Mouse (Mus musculus) layer of hippocampus, postnatal 25 days (tissue): ENCODE data around the gene Zcchc2. TPM values are rescaled to one million over a fixed set of nuclear protein-coding genes. Genes with fewer than 3 reads are reported as not detected.
A peak's percentile ranks its signal among the peaks of the same experiment; 100 is the strongest.

Experiments
- DNase-seq, 2 experiments: peaks; one replicate each; pipeline ENCODE4 v3.0.0; 2022; ENCODE audit warnings: mixed read lengths in 2 of 2, low spot score in 1 of 2; ENCODE audit errors: extremely low spot score in 1 of 2
- total RNA-seq, 2 experiments: library from RNA; stranded (reverse); gene quantifications; 2 replicates each; pipeline ENCODE4 v1.2.3; 2021

Zcchc2 gene
- 10 to 100 TPM; 18.5 to 22.2 TPM for total RNA-seq

DNA sequence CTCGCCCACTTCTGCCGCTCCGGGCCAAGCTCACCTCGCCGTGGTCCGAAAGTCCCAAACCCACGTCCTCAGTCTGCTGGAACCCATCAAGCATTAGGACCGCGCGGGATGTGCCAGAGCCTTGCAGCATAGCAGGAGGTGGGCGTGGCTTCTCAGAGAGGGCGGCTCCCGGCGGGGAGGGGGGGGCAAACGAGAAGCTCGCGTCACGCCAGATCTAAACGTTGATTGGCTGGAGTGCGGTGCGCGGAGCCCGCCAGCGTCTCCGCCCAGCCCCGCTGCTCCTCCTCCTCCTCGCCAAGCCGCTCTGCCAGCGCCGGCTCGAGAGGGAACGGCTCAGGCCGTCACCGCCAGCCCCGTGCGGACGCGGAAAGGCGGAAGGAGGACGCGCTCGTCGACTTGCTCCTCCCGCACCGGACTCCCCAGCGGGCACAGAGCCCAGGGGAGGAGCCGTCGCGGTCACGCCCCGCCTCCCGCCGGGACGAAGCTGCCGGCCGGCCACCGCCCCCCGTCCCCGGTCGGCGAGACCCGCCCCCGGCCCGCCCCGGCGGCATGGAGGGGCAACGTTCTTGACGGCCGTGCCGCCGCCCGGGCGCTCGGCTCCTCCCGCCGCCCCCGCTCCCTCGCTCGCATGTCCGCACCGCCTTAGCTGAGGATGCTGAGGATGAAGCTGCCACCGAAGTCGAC is at the start of gene Zcchc2:
Gene Zcchc2, plus strand, starts transcription at position 269 of the 684 bp plus-strand sequence.
- peak; percentile 95 to 97 for DNase-seq

DNA sequence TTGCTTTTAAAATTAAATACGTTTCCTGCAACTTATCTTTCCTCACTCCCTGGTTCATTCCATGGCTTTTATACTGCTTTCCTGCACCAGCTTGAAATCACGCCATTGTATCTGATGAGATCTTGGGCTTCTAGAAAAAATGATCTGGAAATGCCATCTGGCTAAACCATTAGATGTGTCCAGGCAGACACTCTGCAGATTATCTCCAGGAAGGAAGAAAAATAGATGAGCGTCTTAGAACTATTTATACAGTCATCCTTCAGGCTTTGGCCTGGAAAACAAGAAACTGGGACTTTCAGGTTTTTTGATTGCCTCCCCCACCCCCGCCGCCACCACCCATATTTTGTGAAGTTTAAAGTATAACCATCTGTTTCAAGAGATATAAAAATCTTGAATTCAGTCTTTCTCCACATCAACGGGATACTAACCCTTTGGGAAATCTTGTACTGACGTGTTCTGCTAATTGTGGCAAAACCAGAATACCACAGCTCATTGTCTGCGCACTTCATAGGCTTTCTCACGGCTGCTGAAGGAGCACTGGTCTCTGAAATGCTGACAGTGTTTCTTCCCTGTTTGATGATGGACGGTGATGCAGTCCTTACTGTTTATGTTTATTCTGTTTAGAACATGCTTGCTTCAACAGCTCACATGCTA is 45.2 kb upstream of the Zcchc2 start:
- no peak for DNase-seq

DNA sequence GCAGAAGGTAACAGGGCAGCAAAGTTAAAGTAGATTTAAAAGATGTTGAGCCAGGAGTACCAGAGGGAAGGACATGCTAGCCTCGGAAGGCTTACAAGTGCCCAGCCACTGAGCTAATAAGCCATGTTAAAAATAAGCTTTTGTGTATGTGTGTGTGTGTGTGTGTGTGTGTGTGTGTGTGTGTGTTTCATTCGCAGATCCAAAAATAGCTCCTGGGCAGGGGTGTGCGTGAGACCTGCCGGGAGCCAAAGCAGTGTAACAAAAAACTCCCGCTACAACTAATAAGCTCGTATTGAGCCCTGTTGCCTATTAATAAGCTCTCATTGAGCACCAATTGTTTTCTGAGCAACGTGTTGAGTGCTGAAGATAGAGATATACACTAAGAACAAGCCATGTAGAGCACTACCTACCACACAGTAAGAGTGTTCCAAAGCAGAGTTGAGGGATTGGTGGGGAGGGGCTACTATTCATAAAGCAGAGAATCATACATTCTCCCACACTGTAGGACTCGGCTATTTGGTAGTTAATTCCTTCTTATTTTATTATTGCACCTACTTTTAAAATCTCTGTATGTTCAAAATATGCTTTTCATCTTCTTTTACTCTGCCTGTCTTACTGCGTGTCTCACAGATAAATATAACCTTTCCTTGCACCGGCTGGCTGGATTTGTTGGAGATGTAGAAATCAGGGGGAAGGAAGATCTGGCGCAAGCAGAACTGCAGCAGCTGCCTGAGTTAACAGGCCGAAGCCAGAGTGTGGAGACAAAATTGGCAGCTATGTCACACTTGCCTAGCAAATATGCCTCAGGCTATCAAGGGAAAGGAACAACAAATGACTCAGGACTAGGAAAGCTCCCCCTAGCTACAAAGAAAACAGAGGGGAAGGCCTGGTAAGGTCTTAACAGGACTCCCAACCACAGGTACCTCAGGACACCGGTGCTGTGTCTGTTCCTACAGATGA is 43.3 kb upstream of the Zcchc2 start:
- DNase-seq: peak in 1 of 2 experiments; percentile 13

DNA sequence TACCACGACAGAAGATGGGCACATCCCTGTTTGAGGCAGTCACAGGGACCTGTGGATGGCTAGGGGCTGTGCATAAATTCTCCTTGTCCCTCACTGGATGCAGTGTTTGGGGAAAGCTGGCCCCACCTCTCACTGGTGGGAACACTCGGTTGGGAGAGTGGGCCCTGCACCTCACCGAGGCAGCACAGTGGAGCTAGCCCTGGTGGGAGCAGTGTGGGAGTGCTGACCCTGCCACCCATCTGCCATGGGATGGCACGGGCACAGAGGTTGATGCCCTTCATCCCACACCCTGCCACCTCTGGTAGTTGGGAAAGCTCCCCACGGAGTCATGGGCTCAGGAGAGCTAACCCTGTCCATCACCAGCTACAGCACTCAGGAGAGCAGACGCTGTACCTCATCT is 41.9 kb upstream of the Zcchc2 start:
- DNase-seq: no peak

DNA sequence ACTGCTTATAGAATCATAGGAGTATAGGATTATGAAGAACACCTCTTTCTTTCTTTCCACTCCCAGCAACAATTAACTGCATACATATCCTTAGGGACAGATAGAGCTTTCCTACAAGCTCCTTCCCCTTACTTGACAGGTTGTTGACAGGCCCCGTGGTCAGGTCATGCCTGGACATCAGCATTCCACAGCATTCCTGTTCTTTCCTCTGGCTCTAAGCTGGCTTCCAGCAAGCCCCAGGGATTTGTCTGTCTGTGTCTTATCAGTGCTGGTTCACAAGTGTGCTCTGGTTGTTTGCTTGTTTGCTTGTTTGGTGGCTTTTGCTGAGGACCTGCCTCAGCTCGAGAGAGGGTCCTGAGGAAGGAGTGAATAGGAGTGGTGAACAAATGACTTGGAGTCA is 36.6 kb upstream of the Zcchc2 start:
- DNase-seq: no peak

DNA sequence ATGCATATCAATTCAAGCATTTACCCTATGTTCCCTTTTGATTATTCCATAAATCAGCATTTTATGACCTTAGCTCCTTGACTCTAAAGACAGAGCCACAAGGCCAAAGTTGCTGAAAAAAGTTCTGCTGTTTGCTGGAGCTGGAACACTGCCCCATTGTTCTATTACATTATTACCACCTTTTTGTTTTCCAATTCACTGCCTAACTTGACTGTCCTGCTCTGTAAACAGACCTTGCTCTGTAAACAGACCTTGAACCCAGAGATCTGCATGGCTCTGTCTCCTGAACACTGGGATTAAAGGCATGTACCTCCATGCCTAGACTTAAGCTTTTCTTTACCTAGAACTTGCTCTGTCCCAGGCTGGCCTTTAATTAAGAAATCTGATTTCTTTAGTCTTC is 36.2 kb upstream of the Zcchc2 start:
- DNase-seq: no peak

DNA sequence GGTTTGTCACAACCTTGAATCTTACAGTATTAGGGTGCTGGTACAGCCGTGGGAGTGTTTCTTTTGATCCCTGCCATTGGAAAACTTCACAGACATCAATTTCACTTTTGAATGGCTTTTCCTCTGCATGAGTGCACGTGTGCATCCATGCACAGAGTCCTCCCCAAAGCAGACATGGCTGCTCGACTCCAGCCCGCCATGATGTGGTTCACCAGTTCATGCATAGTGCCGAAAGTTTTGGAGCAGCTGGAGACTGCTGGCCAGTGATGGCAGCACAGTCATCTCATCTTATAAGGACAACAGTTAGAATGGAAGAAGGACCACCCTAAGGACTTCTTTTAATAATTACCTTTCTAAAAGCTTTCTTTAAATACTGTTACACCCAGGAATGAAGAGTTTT is 34.1 kb upstream of the Zcchc2 start:
- no peak for DNase-seq

DNA sequence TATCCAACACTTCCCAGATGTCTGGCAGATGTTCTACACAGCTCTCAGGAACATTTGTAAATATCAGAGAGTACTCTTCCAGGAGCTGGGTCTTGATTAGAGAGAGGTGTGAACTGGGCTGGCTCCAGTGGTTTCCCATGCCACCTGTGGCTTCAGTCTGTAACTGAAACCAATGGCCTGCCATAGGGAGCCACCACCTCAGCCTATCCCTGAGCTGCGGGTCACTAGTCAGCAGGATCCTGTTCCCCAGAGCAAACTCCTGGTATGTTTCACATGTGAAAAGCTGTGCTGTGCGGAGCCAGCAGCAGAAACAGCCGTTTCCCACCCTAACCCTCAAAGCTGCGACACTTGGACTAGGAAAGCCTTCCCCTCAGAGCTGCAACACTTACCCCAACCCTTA is 28.7 kb upstream of the Zcchc2 start:
- no peak for DNase-seq

DNA sequence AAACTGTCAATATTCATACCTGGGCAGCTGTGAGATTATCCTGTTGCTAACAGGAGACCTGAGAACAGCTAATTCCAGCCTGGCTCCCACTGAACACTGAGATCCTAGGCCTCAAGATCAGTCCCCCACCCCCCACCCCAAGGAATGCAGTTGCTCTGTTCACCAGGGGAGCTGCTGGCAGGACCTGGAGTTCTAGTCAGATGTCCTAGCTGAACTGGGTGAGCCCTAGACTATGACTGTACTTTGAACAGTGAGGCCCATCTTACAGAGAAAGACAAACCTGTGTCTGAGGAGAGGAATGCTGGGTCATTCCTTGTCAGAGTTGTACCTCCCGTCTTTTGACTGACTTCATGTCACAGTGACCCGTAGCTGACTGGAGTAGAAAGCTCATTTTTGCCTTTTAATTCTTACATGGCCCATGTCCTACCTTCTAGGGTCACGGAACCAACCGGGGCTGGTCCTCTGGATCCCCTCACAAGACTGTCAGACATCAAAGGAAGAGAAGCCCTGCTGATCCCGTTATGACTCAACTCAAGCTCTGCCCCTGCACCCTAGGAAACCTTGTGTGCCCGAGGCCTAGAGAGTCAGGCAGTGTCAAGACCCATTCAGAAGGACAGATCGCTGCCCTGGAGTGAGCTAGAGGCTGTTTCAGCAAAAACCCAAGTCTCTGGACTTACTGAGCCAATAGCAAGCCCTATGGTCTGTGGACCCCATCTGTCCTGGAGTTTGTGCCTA is 28.0 kb upstream of the Zcchc2 start:
- no peak for DNase-seq

DNA sequence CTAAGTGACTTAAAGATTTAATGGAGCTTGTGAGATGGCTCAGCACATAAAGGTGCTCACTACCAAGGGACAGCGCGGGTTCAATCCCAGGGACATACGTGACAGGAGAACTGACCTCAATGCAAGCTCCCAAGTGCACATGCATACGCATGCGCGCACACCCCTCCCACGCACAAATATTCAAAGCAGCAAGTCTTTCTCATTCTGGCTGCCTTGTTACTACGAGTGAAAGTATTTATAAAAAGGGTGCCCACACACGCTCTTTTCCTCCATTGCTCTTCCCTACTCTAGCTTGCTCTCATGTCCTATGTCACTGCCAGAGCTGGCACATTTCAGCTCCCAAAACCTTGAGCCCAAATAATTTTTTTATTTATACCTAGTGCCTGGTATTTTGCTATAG is 27.4 kb upstream of the Zcchc2 start:
- DNase-seq: no peak

DNA sequence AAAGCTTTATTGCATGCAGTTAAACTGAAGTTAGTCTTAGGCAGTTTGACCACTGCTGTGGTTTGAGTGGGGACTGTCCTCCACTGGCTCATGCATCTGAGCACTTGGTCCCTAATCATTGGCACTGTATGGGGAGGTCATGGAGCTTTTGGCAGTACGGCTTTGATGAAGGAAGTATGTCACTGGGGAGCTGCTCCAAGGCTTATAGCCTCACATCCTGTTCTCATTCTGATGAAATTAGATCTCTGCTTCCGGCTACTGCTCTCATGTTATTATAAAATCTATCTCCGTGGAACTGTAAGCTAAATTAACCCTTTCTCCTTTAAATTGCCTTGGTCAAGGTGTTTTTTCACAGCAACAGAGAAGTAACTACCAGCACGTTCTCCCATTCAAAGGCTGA is 25.7 kb upstream of the Zcchc2 start:
- DNase-seq: no peak

DNA sequence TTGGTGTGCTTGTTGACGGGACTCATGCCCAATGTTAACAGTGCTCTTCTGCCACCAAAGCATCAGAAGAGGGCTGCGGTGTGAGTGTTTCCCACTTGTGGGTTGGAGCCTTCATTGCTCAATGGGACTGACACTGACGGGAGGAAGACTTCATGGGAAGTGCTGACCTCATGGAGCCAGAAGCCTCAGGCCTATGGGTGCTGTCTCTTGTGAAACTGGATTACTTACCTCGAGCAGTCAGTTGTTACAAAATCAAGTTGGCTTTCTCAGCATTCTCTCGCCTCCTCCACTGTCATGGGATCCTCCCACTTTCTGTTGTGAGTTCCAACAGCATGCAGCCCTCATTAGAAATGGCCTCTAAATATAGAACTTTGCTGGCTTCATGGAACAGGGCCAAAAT is 25.0 kb upstream of the Zcchc2 start:
- no peak for DNase-seq

DNA sequence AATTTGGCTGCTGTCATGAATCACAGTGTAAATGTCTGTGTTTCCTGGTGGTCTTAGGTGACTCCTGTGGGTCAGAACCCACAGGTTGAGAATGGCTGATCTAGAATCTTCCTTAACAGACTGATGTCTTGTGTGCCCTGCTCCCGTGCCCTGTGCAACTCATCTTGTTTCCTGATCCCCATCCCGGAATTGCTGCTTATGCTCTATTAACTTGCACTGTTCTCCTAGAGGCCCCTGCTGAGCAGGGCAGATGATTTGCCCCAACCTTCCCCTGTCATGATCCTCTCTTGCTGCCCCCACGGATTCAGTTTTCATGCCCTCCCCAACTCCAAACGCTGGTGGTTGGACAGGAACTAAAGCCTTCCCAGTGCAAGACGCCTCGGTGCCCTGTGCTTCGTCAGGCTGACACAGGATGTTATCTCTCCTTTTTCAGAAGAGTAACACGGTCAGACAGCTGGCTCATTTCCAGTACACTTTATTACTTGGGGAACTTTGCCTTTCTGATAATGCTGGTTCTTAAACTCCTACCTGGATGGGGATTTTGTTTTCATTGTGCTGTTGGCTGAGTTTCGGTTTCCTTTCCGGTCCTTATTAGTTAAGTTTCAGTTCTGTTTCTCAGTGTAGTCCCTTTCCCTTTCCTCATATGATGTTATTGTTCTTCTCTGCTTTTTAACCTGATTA is 18.6 kb upstream of the Zcchc2 start:
- no peak for DNase-seq

DNA sequence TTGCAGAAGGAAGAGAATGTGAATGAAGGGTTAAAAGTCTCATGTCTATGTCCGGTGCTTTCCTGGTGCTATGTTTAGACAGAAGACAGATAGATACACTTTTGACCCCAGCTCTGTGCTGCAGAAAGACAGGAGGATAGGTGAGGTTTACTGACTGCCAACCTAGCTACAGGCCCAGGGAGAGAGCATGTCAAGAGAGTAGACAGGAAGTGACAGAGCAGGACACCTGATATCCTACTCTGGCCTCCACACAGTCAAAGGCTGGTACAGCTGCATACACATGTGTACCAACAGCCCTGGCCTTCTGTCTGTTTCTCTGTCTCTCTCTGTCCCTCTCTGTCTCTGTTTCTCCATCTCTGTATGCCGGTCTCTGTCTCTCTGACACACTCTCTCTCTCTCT is 16.2 kb upstream of the Zcchc2 start:
- no peak for DNase-seq

DNA sequence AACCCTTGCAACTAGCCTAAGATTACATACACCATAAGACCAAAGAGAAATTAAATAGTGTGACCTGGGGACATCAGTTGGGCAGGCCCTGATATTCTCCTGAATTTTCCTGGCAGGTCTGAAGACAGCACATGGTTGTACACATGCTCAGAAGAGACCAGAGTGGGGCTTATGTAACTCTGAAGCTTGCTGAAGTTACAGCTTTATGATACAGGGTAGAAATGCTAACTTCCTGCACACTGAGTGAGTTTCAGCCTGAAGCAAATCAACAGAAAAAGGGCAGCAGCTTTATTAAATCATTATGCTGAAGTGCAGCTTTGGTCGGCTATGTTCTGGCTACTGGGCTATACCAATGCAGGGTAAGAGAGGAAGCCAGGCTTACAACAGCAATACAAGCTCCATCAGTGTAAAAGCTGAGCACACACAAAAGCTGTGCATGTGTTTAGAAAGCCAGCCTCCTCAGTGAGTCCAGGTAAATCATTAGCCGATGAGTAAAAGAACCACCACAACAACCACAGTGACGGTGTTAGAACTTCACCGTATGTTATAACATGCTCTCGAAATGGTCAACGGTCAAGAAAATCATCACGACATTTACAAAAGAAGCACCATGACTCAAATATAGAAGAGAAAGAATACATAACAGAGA is 12.6 kb upstream of the Zcchc2 start:
- no peak for DNase-seq

DNA sequence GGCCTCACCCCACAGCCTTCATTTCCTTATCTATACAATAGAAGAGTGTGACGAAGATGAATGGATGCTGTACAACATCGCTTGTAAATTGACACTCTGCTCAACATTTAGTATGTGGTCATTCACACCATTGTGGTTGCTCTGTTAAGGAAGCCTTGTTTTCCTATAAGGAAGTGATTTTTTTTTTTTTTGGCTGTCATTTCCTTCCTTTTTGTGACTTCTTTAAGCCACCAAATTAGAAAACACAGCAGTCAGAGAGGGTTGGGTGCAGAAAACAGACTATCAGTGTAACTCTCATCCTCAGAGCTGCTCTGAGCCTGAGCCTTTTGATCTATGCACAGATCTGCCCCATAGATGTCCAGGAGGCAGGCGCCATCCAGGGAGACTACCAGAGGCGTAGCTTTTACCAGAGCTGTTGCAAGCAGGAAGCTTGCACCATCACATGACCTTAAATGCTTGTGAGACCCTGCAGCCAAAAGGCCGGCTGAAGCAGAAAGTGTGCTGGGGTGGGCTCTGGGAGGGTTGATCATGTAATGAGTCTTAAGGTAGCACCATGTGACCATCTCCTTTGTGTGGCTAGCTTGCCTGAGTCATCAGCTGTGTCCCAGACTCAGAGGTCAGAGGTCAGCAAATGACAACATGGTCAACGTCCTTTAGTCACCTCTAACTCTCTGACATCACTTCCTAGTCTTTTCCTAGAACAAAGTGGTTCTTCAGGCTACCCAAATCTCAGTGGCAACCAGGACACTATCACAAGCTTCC is 9.2 kb upstream of the Zcchc2 start:
- DNase-seq: no peak

DNA sequence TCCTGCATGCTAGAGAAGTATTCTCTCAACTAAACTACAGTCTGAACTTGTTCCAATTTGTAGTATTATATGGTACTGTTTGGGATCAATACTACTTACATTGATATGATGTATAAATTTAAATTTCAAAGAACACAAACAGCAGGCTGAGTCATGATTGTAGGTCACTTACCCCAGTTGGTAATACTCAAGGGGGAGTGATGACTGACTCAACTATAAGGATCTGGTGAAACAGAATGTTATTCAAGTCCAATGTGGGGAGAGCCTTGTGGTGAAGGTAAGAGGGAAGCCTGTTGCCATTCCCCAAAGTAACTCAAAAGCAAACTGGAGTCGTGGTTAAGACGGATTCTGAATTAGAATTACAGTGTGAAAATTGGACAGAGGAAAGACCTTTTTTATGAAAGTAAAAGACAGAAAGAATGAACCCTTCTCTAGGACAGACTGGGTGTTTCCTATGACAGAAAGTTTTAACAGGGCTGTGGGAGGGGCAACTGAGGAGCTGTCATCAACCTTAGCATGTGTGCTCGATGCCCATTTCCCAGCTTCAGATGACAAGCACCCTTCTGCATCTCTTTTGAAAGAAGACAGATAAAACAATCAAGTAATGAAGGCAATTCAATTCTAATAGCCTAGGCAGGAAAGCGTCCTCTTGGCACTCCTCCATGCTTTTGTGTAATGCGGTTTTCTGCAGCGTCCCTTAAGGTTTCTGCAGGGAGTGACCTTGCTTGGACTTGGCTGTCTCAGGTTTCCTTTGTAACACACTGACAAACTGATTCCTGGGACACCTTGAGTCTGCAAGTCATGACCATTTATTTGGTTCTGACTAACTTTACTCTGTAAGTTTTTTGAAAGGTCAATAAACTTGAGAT is 7.5 kb upstream of the Zcchc2 start:
- no peak for DNase-seq

DNA sequence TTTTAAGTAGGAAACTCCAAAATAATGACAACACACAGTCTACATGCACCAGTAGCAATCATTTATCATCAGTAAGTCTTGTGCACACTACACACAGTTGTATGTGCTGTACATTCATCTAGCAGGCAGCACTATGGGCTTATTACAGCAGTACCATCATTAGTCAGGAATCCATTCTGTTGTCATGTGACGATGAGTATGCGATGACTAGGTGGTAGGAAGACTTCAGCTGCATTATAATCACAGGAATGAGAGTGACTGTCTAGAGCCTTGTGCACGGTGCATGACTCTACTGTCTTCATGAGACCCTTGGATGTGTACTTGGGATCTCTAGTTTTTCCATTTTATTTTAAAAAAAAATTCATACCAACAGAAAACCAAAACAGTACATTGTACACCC is 6.0 kb upstream of the Zcchc2 start:
- no peak for DNase-seq
